Mouse (Mus musculus): ENCODE measurements around the gene Ttbk1.

GRCm38 (mm10) chr17:46418628-46419027 is 68.8 kb downstream of the Ttbk1 start:
- no peak for TF ChIP-seq TAL1 (IDR thresholded peaks at IDR 0.05; ENCODE audit: low read length)
- no peak for TF ChIP-seq GATA1 (IDR thresholded peaks at IDR 0.05; ENCODE audit: low read length)
